Mouse (Mus musculus) forebrain, embryonic 11.5 days (tissue): ENCODE measurements around the gene Scaf4. TPM values are rescaled to one million over a fixed set of nuclear protein-coding genes. Genes with fewer than 3 reads are reported as not detected.

Experiments used
- ATAC-seq: fragments of 200-750 bp; cut with Nextera tagmentation; replicated peaks from 2 replicates; pipeline ENCODE4 v1.8.0; 2017; ENCODE audit warnings: moderate TSS enrichment; ENCODE audit not compliant: low FRiP score
- DNase-seq: peaks from one replicate; pipeline ENCODE4 v3.0.0-alpha.2; 2017; ENCODE audit warnings: low spot score
- H3K27ac ChIP-seq: fragments of 300-500 bp; sonication (generic); 2 replicates; pipeline ENCODE4 v1.5.1; 2014; ENCODE audit warnings: low read depth, low read length
- H3K27me3 ChIP-seq: fragments of 300-500 bp; sonication (generic); 2 replicates; pipeline ENCODE4 v1.6.1; 2014; ENCODE audit warnings: mild to moderate bottlenecking, low read length, mixed read lengths; ENCODE audit not compliant: control insufficient read depth, insufficient read depth
- H3K36me3 ChIP-seq: fragments of 300-500 bp; sonication (generic); 2 replicates; pipeline ENCODE4 v1.6.1; 2014; ENCODE audit warnings: mild to moderate bottlenecking, low read length, moderate library complexity, mixed read lengths; ENCODE audit not compliant: control insufficient read depth, insufficient read depth
- H3K4me1 ChIP-seq: fragments of 300-500 bp; sonication (generic); replicated peaks from 2 replicates; pipeline ENCODE4 v1.6.1; 2014; ENCODE audit warnings: low read length, mixed read lengths; ENCODE audit not compliant: control insufficient read depth, insufficient read depth
- H3K4me2 ChIP-seq: fragments of 300-500 bp; sonication (generic); 2 replicates; pipeline ENCODE4 v1.6.1; 2014; ENCODE audit warnings: low read depth, mild to moderate bottlenecking, low read length, moderate library complexity, mixed read lengths; ENCODE audit not compliant: severe bottlenecking
- H3K4me3 ChIP-seq: fragments of 300-500 bp; sonication (generic); 2 replicates; pipeline ENCODE4 v1.5.1; 2014; ENCODE audit warnings: low read depth, low read length
- H3K9ac ChIP-seq: fragments of 300-500 bp; sonication (generic); 2 replicates; pipeline ENCODE4 v1.6.1; 2014; ENCODE audit warnings: low read length
- H3K9me3 ChIP-seq: fragments of 300-500 bp; sonication (generic); 2 replicates; pipeline ENCODE4 v1.6.1; 2016; ENCODE audit warnings: low read length, mixed read lengths; ENCODE audit not compliant: control insufficient read depth
- WGBS: fragments of 180-500 bp; shearing (Covaris S2); extraction: QIAGEN DNeasy Blood & Tissue Kit; methylation state at CpG from one replicate; pipeline ENCODE4 v1.1.7; 2014; 5-methylcytosine and 5-hydroxymethylcytosine counted together
- polyA plus RNA-seq: library from polyadenylated mRNA; unstranded; fragments of >200 nt; fragmentation: Nextera tagmentation; extraction: Ambion mirVana; gene quantifications from 2 replicates; pipeline ENCODE4 v1.2.1, GENCODE M21; 2014

Gene Scaf4
- polyA plus RNA-seq, 1 experiment from 2014 or later = 43.0 TPM

- H3K9ac ChIP-seq = no peak overlapping the region
- no peak for ATAC-seq
- no peaks in the 10 kb centered on the region for H3K36me3 ChIP-seq
- H3K4me1 ChIP-seq = peaks cover 4% of the 10 kb centered on the region; the same call in 1 of the 2 replicates
- H3K4me3 ChIP-seq = no peak overlapping the region
- DNase-seq = no peak
- no peak overlapping the region for H3K4me2 ChIP-seq
- no peaks in the 10 kb centered on the region for H3K27me3 ChIP-seq
- no peak overlapping the region for H3K27ac ChIP-seq
- H3K9me3 ChIP-seq = no peaks in the 10 kb centered on the region
These were observed 15.3 kb upstream of the Scaf4 start for GRCm38 (mm10) chr16:90299591-90299990.

GRCm38 (mm10) chr16:90298426-90299300, 14.4 kb upstream of the Scaf4 start:
- H3K4me1 ChIP-seq = peaks cover 4% of the 10 kb centered on the region; the same call in 1 of the 2 replicates
- H3K4me2 ChIP-seq = 0 out of 2 replicates have a peak overlapping the region, but pooled peaks have one; percentile 26
- peak overlapping the region; percentile 9; the same call in 1 of the 2 replicates for H3K9ac ChIP-seq
- H3K4me3 ChIP-seq = no peak overlapping the region
- 14% methylated on average over 21 of the region's 21 CpGs for WGBS
- DNase-seq = no peak
- H3K27ac ChIP-seq = no peak overlapping the region
- no peaks in the 10 kb centered on the region for H3K27me3 ChIP-seq
- no peak; the same call in 1 of the 2 replicates for ATAC-seq
- H3K36me3 ChIP-seq = no peaks in the 10 kb centered on the region
- H3K9me3 ChIP-seq = no peaks in the 10 kb centered on the region

GRCm38 (mm10) chr16:90297479-90298425, 13.4 kb upstream of the Scaf4 start:
- Histone ChIP-seq H3K9me3 (no peaks in the 10 kb centered on the region), H3K9ac (peak overlapping the region; percentile 9; the same call in 1 of the 2 replicates), H3K4me2 (0 out of 2 replicates have a peak overlapping the region, but pooled peaks have one; percentile 26), H3K36me3 (no peaks in the 10 kb centered on the region), H3K4me1 (peaks cover 4% of the 10 kb centered on the region; the same call in 1 of the 2 replicates), H3K4me3 (no peak overlapping the region), H3K27me3 (no peaks in the 10 kb centered on the region), H3K27ac (no peak overlapping the region)
- WGBS = 14% methylated on average over 21 of the region's 22 CpGs
- DNase-seq (no peak), ATAC-seq (peak; percentile 28; the same call in 1 of the 2 replicates)

- H3K9ac ChIP-seq = no peak overlapping the region
- H3K27me3 ChIP-seq = no peaks in the 10 kb centered on the region
- H3K36me3 ChIP-seq = no peaks in the 10 kb centered on the region
- no peak overlapping the region for H3K4me3 ChIP-seq
- no peak for ATAC-seq
- H3K4me1 ChIP-seq = no peaks in the 10 kb centered on the region
- H3K9me3 ChIP-seq = no peaks in the 10 kb centered on the region
- no peak overlapping the region for H3K27ac ChIP-seq
- DNase-seq = no peak
- H3K4me2 ChIP-seq = no peak overlapping the region
- WGBS = 63% methylated on average over 6 of the region's 6 CpGs
These were observed 7.4 kb upstream of the Scaf4 start for GRCm38 (mm10) chr16:90291675-90292074.

GRCm38 (mm10) chr16:90290962-90291361, 6.7 kb upstream of the Scaf4 start:
- no peak overlapping the region for H3K27ac ChIP-seq
- 71% methylated on average over 9 of the region's 9 CpGs for WGBS
- no peaks in the 10 kb centered on the region for H3K36me3 ChIP-seq
- no peak overlapping the region for H3K4me3 ChIP-seq
- no peaks in the 10 kb centered on the region for H3K27me3 ChIP-seq
- DNase-seq (no peak), ATAC-seq (no peak)
- H3K9ac ChIP-seq = no peak overlapping the region
- H3K4me1 ChIP-seq = no peaks in the 10 kb centered on the region
- no peaks in the 10 kb centered on the region for H3K9me3 ChIP-seq
- no peak overlapping the region for H3K4me2 ChIP-seq

- 5% methylated on average over 15 of the region's 15 CpGs for WGBS
These were observed 613 bp upstream of the Scaf4 start for GRCm38 (mm10) chr16:90284916-90285315.

GRCm38 (mm10) chr16:90283266-90283904, 918 bp downstream of the Scaf4 start:
- DNase-seq = peak; percentile 69
- peaks cover 6% of the 10 kb centered on the region for H3K4me1 ChIP-seq
- under 1% methylated on average over 52 of the region's 53 CpGs for WGBS

More at GRCm38 (mm10) chr16:90284916-90285315, 613 bp upstream of the Scaf4 start:
- Histone ChIP-seq H3K27ac (no peak overlapping the region), H3K4me3 (peak overlapping the region; percentile 99), H3K9me3 (no peaks in the 10 kb centered on the region), H3K27me3 (no peaks in the 10 kb centered on the region), H3K4me2 (peak overlapping the region; percentile 67), H3K36me3 (no peaks in the 10 kb centered on the region; the same call in 1 of the 2 replicates), H3K9ac (peak overlapping the region; percentile 98), H3K4me1 (peaks cover 6% of the 10 kb centered on the region)
- peak; percentile 45 for DNase-seq
- peak; percentile 5 for ATAC-seq

More at GRCm38 (mm10) chr16:90283266-90283904, 918 bp downstream of the Scaf4 start:
- peak overlapping the region; percentile 74 for H3K4me2 ChIP-seq
- peak overlapping the region; percentile 93 for H3K27ac ChIP-seq
- H3K4me3 ChIP-seq = peak overlapping the region; percentile 99
- peak; percentile 28 for ATAC-seq
- no peaks in the 10 kb centered on the region for H3K9me3 ChIP-seq
- H3K36me3 ChIP-seq = no peaks in the 10 kb centered on the region; the same call in 1 of the 2 replicates
- H3K9ac ChIP-seq = peak overlapping the region; percentile 98
- no peaks in the 10 kb centered on the region for H3K27me3 ChIP-seq
